Mouse (Mus musculus): ENCODE measurements at regions not wholly inside any gene's neighbourhood (a gene's known extent, or its start where the extent isn't known, plus 50 kb on each side); places are given as distances from the start of the nearest gene placed in this dataset.

DNA sequence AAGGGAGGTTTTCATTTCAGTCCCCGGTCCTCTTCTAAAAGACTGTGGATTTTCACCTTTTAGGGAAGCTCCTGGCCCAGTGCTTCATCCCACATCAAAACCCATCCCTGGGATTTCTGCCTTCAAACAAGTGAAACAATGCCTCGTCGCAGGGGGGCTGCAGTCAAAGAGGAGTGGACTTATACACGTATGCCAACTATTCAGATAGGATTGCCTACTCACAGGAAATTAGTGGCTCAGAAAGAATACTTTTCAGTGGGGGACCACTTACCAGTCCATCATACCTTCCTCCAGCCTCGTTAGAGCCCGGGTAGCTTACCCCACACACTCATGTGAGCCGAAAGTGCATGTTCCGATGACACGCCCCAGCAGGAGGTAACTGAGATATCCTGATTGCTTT lies 262.1 kb upstream of the Tenm2 start:
- TF ChIP-seq USF1 (IDR thresholded peaks at IDR 0.05; ENCODE audit: low read depth) (no peak), CTCF (IDR thresholded peaks at IDR 0.05; ENCODE audit: control insufficient read depth, insufficient read depth, insufficient read length) (no peak), FOSL1 (IDR thresholded peaks at IDR 0.05; ENCODE audit: insufficient read depth, low read length, poor library complexity, severe bottlenecking) (no peak), MYOD1 (IDR thresholded peaks at IDR 0.05; ENCODE audit: control insufficient read depth, insufficient read length, low read depth) (no peak), CEBPB (IDR thresholded peaks at IDR 0.05; ENCODE audit: low read depth) (no peak), MYOG (IDR thresholded peaks at IDR 0.05; ENCODE audit: control insufficient read depth, extremely low read depth, insufficient read length) (no peak)

Measured in C2C12 (cell line).